11 mouse cellular contexts compared by ENCODE assay signal in genomic region chr3:83155600-83155999, GRCm38 (mm10). TPM values are rescaled to one million over a fixed set of nuclear protein-coding genes. Genes with fewer than 3 reads are reported as not detected.
DNase-seq lines count a peak whose midpoint lies in the region; ATAC-seq lines count a peak whose summit lies in the region.
"Had no signal": no experiment of that assay in that cellular context is flagged by ENCODE, and none has a peak within 500 bp of the region (broad histone marks: within the 10 kb centered on the region; RNA-seq: fewer than 3 reads in every experiment).

No protein-coding gene starts in this region.

- ATAC-seq in heart, embryonic 11.5 days (replicated peaks; ENCODE audit: insufficient number of reproducible peaks, low FRiP score, low TSS enrichment) = no peak
- ATAC-seq in midbrain, embryonic 13.5 days = 0 out of 2 replicates have a peak, but pooled peaks have one; percentile 37
- no peak for ATAC-seq in midbrain, embryonic 11.5 days (ENCODE audit: low FRiP score)

- no peak overlapping the region for H3K27ac ChIP-seq in heart, embryonic 11.5 days (ENCODE audit: low read depth, low read length)
- H3K27ac ChIP-seq in midbrain, embryonic 13.5 days = no peak overlapping the region
- H3K27ac ChIP-seq in midbrain, embryonic 11.5 days (ENCODE audit: low read depth, low read length) = no peak overlapping the region

- no peak overlapping the region for H3K9ac ChIP-seq in heart, embryonic 11.5 days (ENCODE audit: low read depth, low read length)
- no peak overlapping the region for H3K9ac ChIP-seq in midbrain, embryonic 13.5 days (replicated peaks)
- H3K9ac ChIP-seq in midbrain, embryonic 11.5 days (ENCODE audit: low read length) = no peak overlapping the region

- no peaks in the 10 kb centered on the region for H3K4me1 ChIP-seq in heart, embryonic 11.5 days (ENCODE audit: control insufficient read depth, insufficient read depth, low read length)
- H3K4me1 ChIP-seq in midbrain, embryonic 13.5 days (replicated peaks) = peaks cover 6% of the 10 kb centered on the region; the same call in 1 of the 2 replicates
- H3K4me1 ChIP-seq in midbrain, embryonic 11.5 days (ENCODE audit: control insufficient read depth, insufficient read depth, low read length) = no peaks in the 10 kb centered on the region

- no peaks in the 10 kb centered on the region for H3K27me3 ChIP-seq in heart, embryonic 11.5 days (ENCODE audit: control insufficient read depth, insufficient read depth, low read length)
- no peaks in the 10 kb centered on the region for H3K27me3 ChIP-seq in midbrain, embryonic 13.5 days
- no peaks in the 10 kb centered on the region for H3K27me3 ChIP-seq in midbrain, embryonic 11.5 days (ENCODE audit: control insufficient read depth, insufficient read depth, low read length)
- H3K27me3 ChIP-seq: CH12.LX had no signal

- WGBS in heart, embryonic 11.5 days (ENCODE audit: insufficient replicate concordance) = 56% methylated on average over 4 of the region's 4 CpGs
- WGBS in midbrain, embryonic 13.5 days = 44% methylated on average over 4 of the region's 4 CpGs
- WGBS in midbrain, embryonic 11.5 days = 69% methylated on average over 4 of the region's 4 CpGs

- H3K36me3 ChIP-seq in heart, embryonic 11.5 days (ENCODE audit: control insufficient read depth, insufficient read depth, low read length) = no peaks in the 10 kb centered on the region
- no peaks in the 10 kb centered on the region for H3K36me3 ChIP-seq in midbrain, embryonic 13.5 days
- no peaks in the 10 kb centered on the region for H3K36me3 ChIP-seq in midbrain, embryonic 11.5 days (ENCODE audit: control insufficient read depth, insufficient read depth, low read length)

- DNase-seq in heart, adult 9 months (ENCODE audit: low spot score in 2 of 2) = peak; percentile 21 to 23
- DNase-seq in midbrain, embryonic 11.5 days (ENCODE audit: low spot score, missing footprints) = no peak
- peak; percentile 52 for DNase-seq in kidney, postnatal 14 days
- peak; percentile 40 for DNase-seq in skeletal muscle tissue, adult 2 months (ENCODE audit: low read depth, low spot score)
- no peak for DNase-seq in cerebellum, adult 18-20 months
- DNase-seq in retina, embryonic 14.5 days (ENCODE audit: low spot score) = no peak
- DNase-seq: right cerebral cortex, postnatal 14 days; thymus, adult 18-20 months had no signal

- no peak overlapping the region for H3K4me2 ChIP-seq in heart, embryonic 11.5 days
- no peak overlapping the region for H3K4me2 ChIP-seq in midbrain, embryonic 13.5 days (replicated peaks)
- no peak overlapping the region for H3K4me2 ChIP-seq in midbrain, embryonic 11.5 days

- H3K9me3 ChIP-seq in heart, embryonic 11.5 days (replicated peaks; ENCODE audit: control insufficient read depth, low read length) = no peaks in the 10 kb centered on the region
- no peaks in the 10 kb centered on the region for H3K9me3 ChIP-seq in midbrain, embryonic 13.5 days
- H3K9me3 ChIP-seq in midbrain, embryonic 11.5 days (ENCODE audit: control insufficient read depth, low read length) = no peaks in the 10 kb centered on the region

- no peak overlapping the region for H3K4me3 ChIP-seq in heart, embryonic 11.5 days (ENCODE audit: low read depth, low read length)
- H3K4me3 ChIP-seq in midbrain, embryonic 13.5 days (replicated peaks) = no peak overlapping the region
- H3K4me3 ChIP-seq in midbrain, embryonic 11.5 days (ENCODE audit: low read depth, low read length) = no peak overlapping the region

RNA-seq across cellular contexts. Expression of gene Dchs2, which starts 27.9 kb away (rescaled TPM):
- polyA plus RNA-seq in heart, embryonic 11.5 days (2014; fragmentation: Nextera tagmentation; extraction: Ambion mirVana) = 0.14 and 0.16 TPM in 2 replicates
- 0.38 and 0.49 TPM in 2 replicates for polyA plus RNA-seq in midbrain, embryonic 13.5 days (2015; fragmentation: Nextera tagmentation; extraction: Ambion mirVana)
- 0.19 and 0.46 TPM in 2 replicates for polyA plus RNA-seq in midbrain, embryonic 11.5 days (2014; fragmentation: Nextera tagmentation; extraction: Ambion mirVana)

Comparison
In these comparisons a context has a peak if more than half of its experiments do, and no peak if none do; other contexts are left out.
1. DNase-seq: peak in heart, adult 9 months (2 of 2), kidney, postnatal 14 days (single experiment) and skeletal muscle tissue, adult 2 months (single experiment); none in midbrain, embryonic 11.5 days (single experiment), cerebellum, adult 18-20 months (0 of 2) and retina, embryonic 14.5 days (single experiment).